Mouse (Mus musculus) testis, adult 2 months (tissue): ENCODE measurements around the gene D6Wsu163e.

ENCODE experiments used
- CTCF ChIP-seq: fragments of 200-500 bp; IDR thresholded peaks from 2 replicates; pipeline ENCODE4 v1.5.1; 2012; ENCODE audit warnings: low read depth, mild to moderate bottlenecking, inconsistent platforms, low read length, moderate library complexity; ENCODE audit not compliant: control insufficient read depth, insufficient read depth, insufficient replicate concordance
- POLR2A ChIP-seq: fragments of 200-500 bp; IDR thresholded peaks from 2 replicates; pipeline ENCODE4 v1.6.1; 2012; ENCODE audit warnings: low read depth, mild to moderate bottlenecking, inconsistent platforms, low read length, moderate library complexity; ENCODE audit not compliant: control insufficient read depth

DNA sequence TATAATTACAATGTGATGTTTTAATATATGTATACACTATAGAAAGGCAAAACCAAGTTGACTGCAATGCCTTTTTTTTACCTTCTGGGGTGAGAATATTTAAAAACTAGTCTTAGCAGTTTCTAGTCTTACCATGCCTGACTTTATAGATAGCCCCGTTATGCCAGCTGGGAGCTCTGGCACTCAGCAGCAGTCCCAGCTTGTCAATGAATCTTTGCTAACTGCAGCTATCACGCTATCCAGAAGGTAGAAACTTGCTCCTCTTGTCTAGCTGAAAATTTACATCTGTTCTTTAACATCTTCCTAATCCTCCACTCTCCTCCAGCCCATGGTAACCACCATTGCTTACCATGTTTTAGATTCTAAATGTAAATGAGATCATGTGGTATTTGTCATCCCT lies 53.9 kb downstream of the D6Wsu163e start:
- TF ChIP-seq CTCF (no peak), POLR2A (no peak)
